Mouse (Mus musculus): ENCODE measurements at regions not wholly inside any gene's neighbourhood (a gene's known extent, or its start where the extent isn't known, plus 50 kb on each side); places are given as distances from the start of the nearest gene placed in this dataset.

GRCm38 (mm10) chr6:127239529-127240471 lies 87.8 kb upstream of the Ccnd2 start:
- TF ChIP-seq POLR2A (IDR thresholded peaks at IDR 0.05; ENCODE audit: insufficient read depth, low read length) (no peak), CTCF (IDR thresholded peaks at IDR 0.05; ENCODE audit: low read depth, low read length) (no peak)
